Mouse (Mus musculus) 3T3-L1 (cell line): ENCODE data around the gene Rps6kl1.
"Not testable (repeated sequence)": the region's sequence is repeated elsewhere in the genome, so short reads cannot be mapped to it uniquely, and the experiment has no call there.

Experiments used
- DNase-seq: peaks from one replicate; pipeline ENCODE4 v3.0.0-alpha.2; 2015; ENCODE audit warnings: low read depth, low spot score

Rps6kl1 gene

DNA sequence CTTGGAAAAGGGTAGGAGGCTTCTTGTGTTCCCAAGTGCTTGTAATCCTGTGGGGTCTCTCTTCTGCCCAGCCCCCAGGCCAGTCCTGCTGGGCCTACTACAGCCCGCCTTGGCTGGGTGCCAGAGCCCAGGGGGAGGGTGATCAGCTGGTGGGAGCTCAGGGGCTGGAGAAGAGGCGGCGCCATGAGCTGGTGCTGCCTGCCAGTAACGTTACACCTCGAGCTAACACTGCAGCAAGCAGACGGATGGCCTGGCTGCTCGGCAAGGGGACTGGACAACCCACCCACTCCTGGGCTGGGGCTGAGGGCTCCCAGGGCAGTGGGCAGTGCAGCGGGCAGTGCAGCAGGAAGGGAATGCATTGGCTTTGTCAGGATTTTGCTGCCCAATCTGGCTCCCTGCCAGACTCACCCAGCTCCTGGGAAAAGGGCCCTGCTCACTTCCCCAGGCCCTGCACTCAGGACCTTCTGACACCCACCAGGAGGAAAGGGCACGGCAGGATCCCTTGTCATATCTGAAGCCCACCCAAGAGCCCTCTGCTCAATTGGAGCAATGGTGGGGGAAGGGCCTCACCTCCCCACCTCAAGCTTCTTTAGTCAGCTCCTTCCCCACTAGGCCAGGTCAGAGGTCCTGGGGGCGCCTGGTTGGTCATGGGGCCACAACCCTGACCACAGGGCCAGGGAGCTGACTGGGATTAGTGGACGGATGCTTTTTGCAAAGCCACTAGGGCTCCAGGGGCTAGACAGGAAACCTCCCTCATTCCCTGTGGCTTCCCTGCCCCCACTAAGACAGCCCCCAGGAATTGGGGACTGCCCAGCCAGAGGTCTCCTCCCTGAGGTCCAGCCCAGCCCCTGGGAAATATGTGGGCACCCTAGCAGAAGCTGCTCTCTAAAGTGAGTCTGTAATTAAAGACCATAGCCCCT, 25.1 kb upstream of the Rps6kl1 start:
- no peak for DNase-seq

DNA sequence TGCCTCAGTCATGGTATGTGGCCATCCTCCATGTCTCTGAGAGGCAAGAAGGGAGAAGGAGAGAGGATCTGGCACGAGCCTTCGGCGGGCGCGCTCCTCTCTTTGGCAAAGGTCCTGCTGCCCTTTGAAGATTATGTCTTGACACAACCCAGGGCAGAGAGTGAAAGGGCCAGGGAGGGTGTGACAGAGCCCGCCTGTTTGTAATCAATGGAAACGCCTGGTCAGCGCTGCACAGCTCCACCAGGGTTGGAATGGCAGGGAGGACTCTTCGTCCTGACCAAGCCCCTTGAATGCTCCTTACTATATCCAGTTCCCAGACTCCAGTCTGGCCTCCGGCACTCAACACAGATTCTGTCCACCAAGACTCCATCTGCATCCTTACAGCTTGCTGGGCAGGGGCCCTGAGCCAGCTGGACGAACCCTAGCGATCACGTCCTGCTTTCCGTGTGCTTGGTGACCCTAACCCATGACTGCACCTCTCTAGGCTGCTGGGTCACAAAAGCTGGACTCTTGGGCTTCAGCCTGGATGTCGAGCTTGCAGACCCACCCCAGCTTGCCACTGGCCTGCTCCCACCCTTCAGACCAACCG, 24.1 kb upstream of the Rps6kl1 start:
- no peak for DNase-seq

DNA sequence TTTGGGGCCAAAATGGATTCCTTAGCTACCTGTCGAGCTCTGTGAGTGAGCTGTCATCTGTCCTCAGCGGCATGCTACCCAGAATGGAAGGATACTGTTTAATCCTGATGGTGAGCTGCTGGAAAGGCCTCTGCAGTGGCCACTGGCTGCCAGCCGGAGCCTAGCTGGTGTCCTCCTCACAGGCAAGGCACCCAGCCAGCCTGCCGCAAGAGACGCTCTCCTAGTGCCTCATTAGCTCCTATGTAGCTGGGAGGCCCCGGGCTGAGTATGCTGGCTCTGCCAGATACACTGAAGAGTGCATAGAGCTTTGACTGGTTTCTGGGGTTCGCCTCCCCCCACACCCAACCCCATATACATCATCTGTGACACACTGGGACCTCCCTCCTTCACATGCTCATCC, 23.0 kb upstream of the Rps6kl1 start:
- no peak for DNase-seq

DNA sequence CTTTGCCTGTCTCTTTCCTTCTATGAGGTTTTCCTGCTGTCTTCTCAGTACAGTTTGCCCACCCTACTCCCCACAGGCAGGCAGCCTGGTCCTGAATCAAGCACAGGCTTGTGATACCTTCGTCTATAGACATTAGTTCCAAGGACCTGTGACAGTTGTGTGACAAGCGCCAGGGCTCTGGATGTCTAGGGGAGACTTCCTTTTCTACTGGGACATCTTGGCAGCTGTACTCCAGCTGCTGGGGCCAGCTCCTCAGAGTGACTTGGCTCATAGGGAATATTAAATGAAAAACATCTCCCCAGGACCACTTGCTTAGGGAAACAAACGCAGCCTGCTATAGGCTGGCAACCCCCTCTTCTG, 19.9 kb upstream of the Rps6kl1 start:
- no peak for DNase-seq

DNA sequence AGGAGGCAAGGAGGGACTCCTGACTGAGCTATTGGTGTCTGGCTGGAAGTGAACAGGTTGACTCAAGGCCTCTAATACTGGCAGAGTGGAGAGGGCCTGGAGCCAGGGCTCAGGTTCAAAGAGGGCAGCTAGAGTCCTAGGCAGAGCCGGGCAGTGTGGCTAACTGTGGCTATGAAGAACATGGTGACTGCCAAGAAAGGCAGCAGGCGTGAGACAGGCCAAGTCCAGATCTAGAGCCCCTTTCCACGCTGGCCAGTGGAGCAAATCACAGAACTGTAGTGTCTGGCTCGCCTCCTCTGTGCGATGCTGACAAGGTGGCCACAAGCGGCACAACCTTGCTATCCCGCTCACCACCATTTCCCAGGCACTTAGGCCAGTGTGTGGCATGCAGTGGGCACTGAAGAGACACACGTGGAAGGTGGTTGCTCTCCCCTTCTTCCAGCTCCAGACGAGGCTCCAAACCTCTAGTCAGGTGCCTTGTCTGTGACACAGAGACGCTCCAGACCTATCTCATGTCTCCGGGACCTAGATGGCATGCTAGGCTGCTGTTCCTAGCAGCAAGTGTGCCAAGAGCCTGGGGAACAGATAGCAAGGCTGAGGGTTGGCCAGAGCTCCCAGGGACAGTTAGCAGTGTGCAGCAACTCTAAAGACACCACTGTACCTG, 19.4 kb upstream of the Rps6kl1 start:
- DNase-seq, result peak; percentile 17

DNA sequence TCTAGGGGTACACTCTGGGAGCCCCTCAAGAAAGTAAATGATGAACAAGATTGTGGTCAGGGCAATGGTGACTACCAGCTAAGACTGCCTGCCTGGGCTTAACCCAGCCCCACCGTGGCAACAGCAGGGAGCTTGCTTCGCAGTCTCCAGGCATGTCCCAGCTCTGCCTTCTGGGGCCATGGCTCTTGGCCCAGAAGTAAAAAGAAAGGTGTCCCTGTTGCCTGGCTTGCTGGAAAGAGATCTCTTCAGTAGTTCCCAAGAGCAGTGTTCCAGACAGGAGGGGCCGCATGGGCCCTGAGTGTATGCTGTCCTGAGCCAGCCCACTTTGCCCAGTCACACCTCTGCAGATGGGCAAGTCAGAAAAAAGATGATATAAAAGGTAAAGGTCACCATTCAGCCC, 18.8 kb upstream of the Rps6kl1 start:
- DNase-seq, result no peak

DNA sequence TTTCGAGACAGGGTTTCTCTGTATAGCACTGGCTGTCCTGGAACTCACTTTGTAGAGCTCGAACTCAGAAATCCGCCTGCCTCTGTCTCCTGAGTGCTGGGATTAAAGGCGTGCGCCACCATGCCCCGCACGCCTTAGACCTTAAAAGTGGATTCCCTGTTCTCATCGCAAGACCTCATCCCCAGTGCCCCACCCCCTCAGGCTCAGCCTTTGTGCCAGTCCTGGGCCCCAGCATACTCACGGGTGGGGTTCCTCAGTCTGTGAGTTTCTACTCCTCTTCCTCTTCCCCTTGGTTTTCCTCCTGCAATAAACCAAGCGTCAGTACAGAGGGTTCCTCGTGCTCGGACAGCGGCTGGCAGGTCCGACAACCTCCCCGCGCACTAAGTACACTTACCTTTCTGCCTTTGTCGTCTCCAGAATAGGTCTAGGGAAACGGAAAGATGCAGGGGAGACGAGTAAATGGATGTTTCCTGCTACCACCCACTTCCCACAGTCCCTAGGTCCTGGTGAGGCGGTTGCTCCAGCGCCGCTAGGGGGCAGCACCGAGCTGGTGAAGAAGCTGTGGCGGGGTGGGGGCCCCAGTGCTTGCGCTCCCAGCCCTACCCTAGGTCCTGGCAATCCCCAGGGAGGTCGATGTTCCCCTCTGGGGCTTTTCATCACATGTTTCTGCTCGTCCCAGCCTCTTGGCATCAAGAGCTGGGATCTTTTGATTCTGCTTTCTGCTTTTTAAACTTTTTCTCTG, 18.2 kb upstream of the Rps6kl1 start:
- peak; percentile 83 for DNase-seq

DNA sequence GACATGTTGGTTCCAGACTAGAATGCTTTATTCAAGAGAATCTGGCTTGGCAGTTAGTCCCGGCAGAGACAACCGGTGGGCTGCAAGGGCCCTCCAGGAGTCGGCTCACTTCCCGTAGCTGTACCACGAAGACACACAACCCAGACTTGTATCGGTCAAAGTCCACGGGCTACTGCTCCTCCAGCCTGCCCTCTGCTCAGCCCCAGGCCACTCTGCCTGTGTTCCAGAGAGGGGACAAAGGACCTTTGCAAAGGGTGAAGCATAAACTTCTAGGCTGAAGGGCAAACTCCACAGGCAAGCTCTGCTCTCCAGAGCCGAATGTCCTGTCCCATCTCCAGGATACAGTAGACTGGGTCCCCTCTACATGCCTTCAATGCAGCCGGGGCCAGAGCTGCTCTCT, 15.6 kb upstream of the Rps6kl1 start:
- DNase-seq, result no peak

DNA sequence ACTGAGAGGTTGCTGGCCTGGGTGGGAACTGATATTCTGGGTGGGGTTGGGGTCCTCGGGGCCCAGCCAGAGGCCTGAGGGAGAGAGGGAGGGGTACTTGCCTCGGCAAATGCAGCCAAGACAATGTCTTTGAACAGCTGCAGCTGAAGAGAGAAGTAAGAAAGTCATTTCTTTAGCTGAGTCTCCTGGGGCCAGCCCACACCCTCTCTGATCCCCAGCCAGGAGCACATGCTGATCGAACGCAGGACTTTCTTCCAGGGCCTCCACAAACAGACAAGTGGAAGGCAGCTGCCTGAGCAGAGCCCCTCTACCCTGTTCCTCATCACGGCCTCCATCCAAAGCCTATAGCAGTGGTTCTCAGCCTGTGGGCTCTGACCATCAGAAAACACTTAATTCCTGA, 13.9 kb upstream of the Rps6kl1 start:
- no peak for DNase-seq

DNA sequence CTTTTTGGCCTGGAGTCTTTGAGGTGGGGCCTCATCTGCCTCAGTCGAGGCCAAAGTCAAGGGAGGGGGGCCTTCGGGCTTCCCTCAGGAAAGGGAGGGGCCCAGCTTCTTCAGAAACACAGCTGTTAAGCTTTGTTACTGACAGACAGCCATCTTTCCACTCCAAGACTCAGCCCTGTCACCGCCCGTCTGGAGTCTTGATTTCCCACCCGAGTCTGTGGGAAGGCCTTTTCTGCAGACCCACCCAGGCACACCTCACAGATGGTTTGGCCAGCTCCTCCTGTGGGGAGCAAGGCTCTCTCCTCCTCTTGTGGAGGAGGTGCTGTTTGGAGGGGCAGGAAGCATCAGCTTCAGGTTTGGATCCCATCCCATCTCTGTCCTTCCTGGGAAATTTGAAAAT, 8.5 kb upstream of the Rps6kl1 start:
- no peak for DNase-seq

DNA sequence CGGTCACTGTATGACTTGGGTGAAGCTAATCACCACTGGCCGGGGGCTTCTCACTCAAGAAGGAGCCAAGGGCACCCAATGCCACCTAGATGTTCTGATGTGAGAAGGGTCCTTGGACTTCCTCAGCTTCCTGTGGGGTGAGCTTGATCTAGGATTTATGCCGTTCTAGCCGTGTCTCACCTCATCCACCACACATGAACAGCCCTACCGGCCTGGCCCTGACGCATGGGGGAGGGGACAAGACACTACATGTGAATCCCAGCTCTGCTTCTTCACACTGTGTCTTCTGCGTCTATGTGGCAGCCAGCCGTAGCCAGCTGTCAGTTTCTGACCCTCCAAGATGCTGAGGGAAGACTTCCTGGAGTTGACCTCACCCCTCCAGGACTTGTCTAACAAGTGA, 7.7 kb upstream of the Rps6kl1 start:
- DNase-seq, result no peak

DNA sequence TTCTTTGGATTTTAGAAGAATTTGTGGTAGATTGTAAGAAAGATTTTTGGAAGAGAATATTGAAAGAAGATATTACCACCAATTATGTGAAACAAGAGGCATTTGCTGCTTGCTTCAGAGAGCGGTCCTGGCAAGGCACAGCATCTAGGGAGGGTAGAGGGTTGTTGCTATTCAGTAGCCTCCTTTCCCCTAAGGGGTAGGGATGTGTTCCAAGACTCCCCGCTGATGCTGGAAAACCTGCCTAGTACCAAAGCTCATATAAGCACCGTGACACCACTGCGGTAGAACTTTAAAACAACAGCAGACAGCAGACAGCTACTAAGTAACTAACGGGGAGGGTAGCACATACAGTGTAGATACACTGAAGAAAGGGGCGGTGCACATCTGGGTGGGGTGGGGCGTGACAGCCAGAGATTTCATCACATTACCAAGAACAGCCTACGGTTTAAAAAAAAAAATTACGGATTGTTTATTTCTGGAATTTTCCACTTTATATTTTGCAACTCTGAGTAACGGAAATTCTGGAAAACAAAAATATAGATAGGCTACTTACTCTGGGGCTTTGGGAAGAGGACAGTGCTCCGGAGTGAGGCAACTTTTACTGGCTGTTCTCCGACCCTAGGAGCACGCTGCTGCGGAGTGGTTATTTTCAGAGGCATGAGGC, 6.9 kb upstream of the Rps6kl1 start:
- no peak for DNase-seq

DNA sequence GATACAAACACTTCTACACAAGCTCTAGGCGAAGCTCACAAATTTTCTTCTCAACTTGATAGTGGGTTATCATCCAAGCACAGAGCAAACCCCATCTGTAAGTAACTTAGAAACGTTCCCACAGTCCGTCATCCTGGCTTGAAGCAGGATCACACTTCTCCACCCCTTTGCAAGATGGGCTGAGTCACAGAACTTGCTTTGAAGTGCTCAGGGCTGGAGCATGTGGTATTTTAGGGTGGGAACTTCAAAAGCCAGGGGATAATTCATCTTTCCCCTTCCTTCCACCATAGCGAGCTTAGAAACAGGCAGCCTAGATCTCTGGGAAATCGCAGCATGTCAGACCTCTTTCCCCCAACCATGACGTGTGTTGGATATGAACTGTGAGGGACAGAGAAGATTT, 5.3 kb upstream of the Rps6kl1 start:
- peak; percentile 58 for DNase-seq

DNA sequence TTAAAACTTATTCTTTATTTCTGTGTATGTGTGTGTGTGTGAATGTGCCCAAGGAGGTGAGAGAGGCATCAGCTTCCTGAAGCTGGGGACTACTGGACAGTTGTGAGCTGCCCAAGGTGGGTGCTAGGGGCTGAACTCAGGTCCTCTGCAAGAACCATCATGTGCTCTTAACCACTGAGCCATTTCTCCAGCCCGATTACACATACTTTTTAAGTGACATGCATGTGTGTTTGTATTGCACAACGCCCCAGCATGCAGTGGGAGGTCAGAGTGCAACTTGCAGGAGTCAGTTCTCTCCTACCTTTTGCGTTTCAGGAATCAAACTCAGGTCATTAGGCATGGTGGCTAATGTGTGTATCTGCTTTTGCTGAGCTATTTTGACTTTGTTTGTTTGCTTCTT, 1.9 kb upstream of the Rps6kl1 start:
- no peak for DNase-seq

DNA sequence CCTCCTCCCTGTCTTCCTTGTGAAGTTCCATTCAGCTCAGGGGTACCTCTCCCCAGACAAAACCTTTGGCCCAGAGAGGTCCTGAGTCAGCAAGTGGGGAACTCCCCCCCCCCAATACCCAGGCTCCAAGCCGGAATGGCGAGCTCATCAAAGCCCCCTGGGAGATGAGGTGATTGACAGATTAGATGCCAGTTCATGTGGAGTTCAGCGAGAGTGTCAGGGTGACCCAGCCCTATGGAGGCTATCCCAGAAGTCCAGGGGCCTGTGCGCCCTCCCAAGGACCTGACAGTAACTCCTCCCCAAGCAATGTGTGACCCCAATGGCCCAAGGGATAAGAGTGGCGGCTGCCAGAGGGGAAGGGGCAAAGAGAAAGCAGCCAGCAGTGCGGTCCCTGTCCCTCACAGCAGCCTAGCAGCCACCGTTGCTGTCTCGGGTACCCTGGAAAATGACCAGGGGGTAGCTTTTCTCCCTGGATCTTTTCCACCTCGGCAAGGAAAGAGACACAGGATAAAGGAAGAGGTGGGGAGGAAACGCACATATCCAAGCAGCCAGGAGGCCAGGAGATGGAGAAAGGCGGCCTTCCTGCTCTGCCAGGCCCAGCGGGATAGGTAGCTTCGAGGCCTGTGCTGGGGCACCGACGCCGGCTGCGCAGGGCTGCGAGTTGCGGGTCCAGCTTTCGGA, 603 bp downstream of the Rps6kl1 start:
- no peak for DNase-seq

DNA sequence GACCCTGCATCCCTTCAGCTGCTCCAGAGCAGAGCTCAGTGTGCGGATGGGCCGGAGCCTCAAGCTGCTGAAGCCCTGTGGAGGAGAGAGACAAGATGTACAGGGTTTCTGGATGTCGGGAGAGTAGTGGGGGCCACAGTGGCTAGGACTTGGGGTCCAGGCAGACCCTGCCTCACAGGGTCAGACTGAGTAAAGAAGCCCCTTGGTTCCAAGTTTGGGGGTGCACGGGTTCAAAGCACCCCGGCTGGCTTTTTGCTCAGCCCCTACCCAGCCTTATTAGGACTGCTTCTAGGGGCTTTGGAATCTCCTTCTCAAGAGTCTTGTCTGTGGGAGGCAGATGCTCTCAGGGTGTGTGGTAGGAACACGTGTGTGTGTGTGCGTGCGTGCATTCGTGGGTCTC, 4.2 kb downstream of the Rps6kl1 start:
- DNase-seq, result no peak

DNA sequence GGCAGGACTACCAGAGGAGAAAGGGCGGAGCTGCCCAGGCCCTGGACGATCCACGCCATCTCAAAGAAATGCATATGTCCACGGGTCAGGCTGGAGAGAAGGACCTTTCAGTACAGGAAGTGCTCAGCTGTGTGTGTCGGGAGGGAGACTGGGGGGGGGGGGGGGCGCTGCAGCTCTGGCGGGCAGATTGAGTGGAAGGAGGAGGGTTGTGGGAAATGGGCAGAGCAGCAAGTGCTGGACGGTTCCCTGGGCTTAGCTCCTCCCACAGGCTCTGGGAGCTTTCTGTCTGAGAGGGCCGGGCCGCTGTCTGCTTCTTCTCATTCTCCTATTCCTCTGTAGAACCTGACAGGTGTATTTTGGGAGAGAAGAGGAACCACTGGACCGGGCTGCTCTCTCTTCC, 4.7 kb downstream of the Rps6kl1 start:
- no peak for DNase-seq

DNA sequence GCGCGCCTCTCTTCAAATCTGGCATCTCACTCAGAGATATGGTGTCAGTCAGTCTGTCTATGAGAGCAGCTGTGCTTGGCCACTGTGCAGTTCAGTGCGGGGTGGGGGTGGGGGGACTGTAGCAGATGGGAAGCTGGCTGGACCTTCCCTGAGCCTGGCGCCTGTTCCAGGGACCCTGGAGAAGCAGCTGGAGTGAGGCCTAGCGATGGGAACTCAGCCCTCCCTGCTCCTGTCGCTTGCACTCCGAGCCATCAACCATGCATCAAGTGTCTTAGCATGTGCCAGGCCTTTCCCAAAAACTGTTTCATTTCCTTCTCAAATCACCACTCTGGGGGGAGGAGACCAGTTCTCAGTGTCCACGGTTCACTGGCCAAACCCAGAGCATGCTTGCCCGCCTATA, 5.4 kb downstream of the Rps6kl1 start:
- DNase-seq, result no peak

DNA sequence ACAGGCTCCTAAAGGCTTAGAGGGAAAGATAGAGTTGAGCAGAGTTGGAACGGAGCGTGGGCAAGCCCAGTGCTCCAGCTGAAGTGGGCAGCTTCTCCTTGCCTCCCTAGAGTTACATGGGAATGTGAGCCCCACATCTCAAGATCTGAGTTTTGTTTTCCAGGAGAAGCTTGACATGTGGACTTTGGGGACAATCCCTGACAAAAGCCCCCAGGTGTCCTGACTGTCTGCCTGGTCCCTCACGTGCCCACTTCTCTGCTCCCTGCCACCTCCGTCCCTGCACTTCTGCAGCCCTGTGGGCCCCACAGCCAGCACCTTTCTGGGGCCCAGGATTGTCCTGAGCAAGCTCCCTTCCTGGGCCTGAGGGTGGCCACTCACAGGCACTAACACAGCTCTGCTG, 6.2 kb downstream of the Rps6kl1 start:
- DNase-seq, result no peak

DNA sequence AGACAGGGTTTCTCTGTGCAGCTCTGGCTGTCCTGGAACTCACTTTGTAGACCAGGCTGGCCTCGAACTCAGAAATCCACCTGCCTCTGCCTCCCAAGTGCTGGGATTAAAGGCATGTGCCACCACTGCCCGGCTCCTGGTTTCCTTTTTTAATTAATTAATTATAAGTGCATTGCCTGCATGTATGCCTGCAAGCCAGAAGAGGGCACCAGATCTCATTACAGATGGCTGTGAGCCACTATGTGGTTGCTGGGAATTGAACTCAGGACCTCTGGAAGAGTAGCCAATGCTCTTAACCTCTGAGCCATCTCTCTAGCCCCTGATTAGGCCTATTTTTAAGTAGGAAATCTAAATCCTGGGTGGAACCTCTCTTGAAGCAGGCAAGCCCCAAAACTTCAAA, 6.8 kb downstream of the Rps6kl1 start:
- DNase-seq, result not testable (repeated sequence)

DNA sequence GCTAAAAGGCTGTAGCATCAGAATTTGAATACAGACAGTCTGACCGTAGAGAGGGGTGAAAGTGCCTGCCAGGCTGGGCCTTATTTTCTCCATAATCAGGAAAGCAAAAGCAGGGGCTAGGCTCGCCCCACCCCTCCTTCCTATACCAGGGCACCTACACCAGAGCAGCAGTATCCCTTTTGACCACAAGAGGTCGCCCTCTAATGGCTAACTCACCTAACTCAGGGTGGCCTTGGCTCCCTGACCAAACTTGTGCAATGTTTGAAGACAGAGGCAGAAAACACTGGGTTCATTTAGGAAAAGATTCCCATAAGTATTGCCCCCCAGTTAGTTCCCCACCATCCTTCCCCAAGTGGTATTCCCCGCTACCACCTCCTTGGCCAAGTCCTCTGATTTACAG, 8.3 kb downstream of the Rps6kl1 start:
- DNase-seq, result peak; percentile 92
